Mouse (Mus musculus) kidney, adult 11 months (tissue): ENCODE measurements at regions not wholly inside any gene's neighbourhood (a gene's known extent, or its start where the extent isn't known, plus 50 kb on each side); places are given as distances from the start of the nearest gene placed in this dataset.

Source experiments
- DNase-seq: peaks from one replicate; pipeline ENCODE4 v3.0.0; 2022

DNA sequence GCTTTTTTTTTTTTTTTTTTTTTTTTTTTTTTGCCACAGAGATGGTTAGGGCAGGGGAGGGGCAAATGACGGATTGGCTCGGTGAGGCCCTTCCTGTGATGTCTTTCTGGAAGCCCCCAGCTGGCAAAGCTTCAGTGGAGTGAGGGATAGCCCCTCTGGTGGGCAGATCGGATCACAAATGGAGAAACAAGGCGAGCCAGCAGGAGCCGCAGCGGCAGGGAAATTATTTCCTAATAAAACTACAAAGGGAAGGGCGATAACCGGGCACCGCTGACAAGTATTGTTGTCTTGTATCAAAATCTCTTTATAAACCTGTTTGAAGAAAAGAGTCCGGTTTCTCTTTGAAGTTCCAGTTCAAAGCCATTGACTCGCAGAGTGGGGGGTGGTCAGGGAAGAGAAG, 424.5 kb downstream of the Cd83 start:
- DNase-seq = no peak

DNA sequence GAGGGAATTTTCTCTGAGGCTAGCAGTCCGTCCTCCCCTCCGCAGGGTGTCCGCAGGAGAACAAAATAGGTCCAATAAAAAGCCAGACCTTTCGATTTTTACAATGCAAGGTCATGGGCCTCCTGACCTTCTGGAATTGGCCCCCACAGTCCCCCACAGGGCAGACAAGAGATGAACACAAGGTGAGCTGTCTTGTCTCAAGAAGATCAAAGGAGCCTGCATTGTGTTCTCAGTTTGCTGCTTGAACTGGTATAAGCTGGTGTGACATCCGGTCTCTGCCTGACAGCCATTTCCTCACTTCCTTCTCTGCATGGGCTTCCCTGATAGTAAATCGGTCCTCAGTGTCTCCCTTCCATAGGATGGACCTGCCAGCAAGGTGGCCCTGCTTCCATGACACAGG, 425.5 kb downstream of the Cd83 start:
- DNase-seq = no peak

DNA sequence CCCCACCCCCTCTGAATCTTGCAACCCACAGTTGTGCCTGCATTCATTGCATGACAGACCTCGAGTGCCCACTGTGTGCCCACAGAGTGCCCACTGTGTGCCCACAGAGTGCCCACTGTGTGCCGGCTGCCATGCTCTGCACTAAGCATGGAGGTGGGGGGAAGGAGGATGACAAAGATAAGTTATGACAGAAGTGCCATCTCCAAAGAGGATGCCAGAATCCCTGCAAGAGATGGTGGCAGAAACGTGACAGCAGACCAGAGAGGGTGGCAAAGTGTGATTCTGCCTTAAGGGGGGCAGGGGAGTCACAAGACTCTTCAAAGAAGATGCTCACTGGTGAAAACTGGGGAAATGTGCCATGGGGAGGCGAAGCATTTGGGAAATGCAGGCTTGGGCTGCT, 427.8 kb downstream of the Cd83 start:
- DNase-seq = no peak

DNA sequence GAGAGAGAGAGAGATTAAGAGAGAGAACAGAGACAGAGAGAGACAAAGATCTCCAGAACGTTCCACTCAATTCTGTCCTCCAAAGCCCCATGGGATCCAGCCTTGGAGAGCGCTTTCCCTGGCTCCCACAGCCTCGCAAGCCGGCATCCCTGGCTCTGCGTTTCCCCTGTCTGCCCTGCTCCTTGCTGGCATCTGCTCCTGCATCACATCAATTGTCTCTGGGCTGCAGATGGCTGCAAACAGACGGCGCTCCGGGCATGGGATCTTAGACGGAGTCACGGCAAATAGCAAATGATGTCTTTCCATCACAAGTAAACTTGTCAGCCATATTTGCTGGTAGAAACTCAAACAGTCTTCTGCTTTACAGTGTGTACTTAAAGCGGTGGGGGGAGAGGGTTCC, 428.4 kb downstream of the Cd83 start:
- no peak for DNase-seq

DNA sequence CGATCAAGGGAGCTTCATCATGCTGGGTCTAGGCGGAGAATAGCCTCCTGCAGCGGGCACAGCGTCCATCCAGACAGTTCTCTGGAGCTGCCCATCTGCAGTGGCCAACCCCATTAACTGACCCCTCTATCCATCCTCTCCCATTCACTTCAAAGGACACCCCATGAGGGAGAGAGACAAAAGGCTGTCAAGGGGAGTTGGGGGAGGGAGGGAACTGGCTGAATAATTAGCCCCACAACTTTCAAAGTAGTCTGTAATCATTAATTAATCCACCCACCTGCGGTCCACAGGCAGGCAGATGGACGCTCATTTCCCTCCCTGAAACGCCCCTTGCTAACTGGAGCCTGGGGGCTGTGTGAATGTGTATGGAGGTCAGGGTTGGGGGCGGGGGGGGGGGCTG, 433.7 kb downstream of the Cd83 start:
- no peak for DNase-seq

DNA sequence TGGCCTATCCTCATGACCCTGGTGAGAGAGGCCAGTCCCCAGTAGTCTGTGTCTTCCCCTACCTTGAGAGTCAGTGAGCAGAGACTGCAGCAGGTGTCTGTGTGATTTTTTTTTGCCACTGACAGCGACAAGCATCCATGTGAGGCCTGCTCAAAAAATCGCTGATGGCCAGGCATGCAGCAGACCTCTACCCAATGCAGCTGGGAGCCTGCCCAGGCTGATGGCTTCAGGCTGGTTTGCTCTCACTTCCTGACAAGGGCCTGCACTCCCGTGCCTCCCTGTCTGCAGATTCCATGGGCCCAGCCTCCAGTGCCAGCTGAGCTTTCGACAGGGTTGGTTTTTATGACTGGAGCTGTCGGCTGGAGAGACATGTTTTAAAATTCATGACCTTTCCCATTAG, 437.1 kb downstream of the Cd83 start:
- DNase-seq = no peak

DNA sequence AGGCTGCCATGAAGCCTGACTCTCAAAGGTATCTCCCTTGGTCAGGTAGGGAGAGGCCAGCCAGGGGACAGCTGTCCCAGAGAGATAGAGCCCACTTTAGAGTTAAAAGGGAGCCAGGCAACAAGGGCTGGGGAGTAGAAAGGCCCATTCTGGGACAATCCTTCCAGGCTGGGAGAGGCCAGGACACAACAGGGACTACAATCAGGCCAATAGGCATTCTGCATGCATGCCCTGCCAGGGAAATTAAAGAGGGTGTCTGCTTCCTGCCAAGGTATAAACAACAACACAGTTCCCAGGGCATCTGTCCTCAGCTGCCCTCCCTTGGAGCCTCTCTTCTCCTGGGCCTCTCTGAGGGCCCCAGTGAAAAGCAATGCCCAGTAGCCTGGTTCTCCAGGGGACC, 437.8 kb downstream of the Cd83 start:
- peak; percentile 18 for DNase-seq

DNA sequence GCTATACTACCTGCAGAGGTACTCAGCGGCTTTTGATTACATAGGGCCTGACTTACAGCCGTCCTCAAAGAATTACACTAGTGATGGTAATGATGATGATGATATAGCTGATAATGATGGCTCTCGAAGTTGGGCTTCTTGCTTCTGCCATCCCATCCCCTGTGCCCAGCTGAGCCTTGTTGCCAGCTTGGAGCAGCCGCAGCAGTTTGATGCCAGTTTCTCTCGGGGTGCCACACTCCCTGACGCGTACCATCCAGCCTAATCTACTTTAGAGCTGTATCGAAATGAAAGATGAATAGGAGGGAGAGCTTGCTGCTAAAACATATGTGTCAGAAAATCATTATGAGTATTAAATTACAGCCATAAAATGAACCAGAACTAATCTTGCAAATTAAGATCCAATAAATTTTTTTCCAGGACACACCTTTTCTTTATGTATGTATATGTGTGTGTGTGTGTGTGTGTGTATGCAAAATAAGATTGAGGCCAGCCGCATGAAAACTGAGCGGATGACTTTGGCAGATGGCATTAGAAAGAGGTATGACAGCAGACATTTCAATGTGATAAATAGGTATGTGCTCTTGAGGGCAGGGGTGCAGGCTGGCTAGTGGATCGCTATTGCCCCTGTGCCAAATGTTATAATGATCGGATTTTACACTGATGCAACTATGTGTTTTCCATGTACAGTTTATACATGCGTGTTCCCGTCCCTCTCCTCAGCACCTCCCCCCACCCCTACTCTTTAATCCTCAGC, 443.3 kb downstream of the Cd83 start:
- DNase-seq = no peak

DNA sequence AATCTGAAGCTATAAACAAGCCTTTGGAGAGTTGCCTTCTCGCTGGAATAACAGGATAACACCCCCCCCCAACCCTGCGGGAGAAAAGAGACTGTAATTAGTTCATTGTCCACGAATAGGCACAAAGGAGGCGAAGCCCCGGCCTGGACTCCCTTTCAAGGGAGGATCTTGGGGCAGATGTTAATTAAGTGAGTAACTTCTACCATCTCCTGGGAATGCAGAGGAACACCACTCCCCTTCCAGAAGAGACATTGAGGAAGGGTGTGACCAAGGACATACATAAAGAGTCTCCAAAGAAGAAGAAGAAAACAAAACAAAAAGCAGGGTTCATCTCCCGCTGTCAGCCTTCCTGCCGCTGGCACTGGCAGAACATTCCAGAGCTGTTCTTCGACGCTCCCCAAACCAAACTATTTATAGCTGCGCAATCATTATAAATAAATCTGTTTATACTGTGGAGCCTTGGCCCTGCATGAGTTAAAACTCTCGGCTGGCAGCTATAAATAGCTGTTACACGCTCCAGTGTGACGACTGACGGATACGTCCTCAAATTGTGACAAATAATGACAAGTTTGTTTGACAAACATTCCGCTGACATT, 444.1 kb downstream of the Cd83 start:
- DNase-seq = peak; percentile 30

GRCm38 (mm10) chr13:44229136-44229611, 444.6 kb downstream of the Cd83 start:
- DNase-seq = no peak

- DNase-seq = no peak
These were observed 446.8 kb downstream of the Cd83 start for GRCm38 (mm10) chr13:44231403-44231802.

- peak; percentile 26 for DNase-seq
These were observed 447.5 kb downstream of the Cd83 start for GRCm38 (mm10) chr13:44231868-44232715.

- DNase-seq = no peak
These were observed 448.1 kb downstream of the Cd83 start for GRCm38 (mm10) chr13:44232716-44233051.

GRCm38 (mm10) chr13:44234241-44234640, 449.7 kb downstream of the Cd83 start:
- DNase-seq = no peak

- DNase-seq = no peak
These were observed 450.7 kb downstream of the Cd83 start for GRCm38 (mm10) chr13:44235236-44235635.

DNA sequence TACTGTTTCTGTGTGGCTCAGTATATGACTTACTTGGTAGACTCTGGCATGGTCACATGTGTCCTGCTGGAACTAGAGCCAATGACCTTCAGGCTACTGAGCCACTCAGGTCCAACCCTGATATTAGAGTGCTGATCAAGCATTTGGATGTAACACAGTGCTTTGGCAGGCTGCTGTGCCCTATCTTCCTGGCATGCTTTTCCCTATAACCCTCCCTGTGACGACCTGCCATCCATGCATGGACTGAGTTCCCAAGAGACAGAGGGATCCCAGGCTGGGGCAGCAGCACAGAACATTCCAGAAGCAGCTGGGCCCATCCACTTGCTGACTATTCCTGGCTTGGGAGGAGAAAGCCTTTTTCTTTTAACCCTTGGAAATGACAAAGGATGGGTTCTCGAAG, 451.4 kb downstream of the Cd83 start:
- no peak for DNase-seq

GRCm38 (mm10) chr13:44238308-44238707, 453.7 kb downstream of the Cd83 start:
- peak; percentile 17 for DNase-seq

- peak; percentile 31 for DNase-seq
These were observed 458.6 kb downstream of the Cd83 start for GRCm38 (mm10) chr13:44243211-44243610.

DNA sequence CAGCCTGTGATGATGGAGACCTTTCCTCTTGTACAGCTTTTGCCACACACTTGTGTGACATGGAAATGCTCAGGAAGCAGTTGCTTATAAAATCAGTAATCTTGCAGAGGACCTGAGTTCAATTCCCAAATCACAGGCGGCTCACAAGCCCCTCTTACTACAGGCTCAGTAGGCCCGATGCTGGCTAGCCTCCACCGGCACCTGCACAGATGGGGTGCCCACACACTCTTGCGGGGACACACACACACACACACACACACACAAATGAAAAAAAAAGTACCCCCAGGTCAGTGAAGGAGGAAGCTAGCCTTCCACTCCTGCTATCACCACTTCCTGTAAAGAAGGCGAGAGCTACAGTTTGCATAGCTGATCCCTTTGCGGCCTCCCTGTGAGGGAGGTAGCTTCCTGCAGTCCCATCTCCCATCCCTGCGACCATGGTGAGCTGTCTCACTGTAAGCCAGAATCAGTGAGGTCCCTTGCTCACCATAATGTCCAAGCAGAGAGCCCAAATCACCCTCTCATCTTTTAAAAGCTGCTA, 462.2 kb downstream of the Cd83 start:
- no peak for DNase-seq

- no peak for DNase-seq
These were observed 463.3 kb downstream of the Cd83 start for GRCm38 (mm10) chr13:44247861-44248260.

GRCm38 (mm10) chr13:44248401-44248800, 463.8 kb downstream of the Cd83 start:
- no peak for DNase-seq

GRCm38 (mm10) chr13:44249119-44249518, 464.5 kb downstream of the Cd83 start:
- DNase-seq = no peak

DNA sequence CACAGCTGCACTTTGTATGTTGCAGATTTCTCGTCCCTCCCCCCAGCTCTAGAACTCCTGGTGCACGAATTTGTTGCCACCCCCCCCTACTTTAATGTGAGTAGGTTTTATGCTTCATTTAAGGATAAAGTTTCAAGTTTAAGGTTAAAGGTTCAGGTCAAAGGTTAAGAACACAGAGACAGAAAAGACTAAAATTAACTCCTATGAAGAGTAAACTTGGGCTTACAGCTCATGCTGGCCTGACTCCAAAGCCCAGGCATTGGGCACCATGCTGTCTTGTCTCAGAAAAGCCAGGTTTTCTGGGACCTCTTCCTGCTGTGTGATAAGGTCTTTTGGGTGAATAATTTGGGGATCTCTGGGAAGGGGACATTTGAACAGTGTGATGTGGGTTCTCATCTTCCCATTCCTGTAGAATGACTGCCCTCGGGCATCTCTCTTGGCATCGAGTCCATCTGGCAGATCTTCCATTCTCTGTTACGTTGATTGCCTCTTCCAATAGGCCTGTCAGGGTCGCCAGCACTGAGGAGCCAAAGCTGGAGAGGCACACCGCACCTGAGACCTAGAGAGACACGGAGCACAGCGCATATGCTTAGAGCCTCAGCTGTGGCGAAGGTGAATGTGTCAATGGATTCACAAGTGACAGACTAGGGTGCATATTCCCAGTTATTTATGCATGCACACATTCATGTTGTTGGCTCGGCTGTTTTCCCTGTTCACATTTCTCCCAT, 466.1 kb downstream of the Cd83 start:
- no peak for DNase-seq
